Comparison of ENCODE assay signal across 16 mouse cellular contexts in genomic region chr1:64134439-64134838, GRCm38 (mm10).
"Had no signal": no experiment of that assay in that cellular context is flagged by ENCODE, and none has a peak within 500 bp of the region (broad histone marks: within the 10 kb centered on the region; RNA-seq: fewer than 3 reads in every experiment).

No protein-coding gene starts in this region.

- H3K4me1 ChIP-seq: lung, embryonic 15.5 days; midbrain, embryonic 12.5 days; midbrain, embryonic 15.5 days; neural tube, embryonic 12.5 days; stomach, embryonic 15.5 days had no signal

- H3K9me3 ChIP-seq: lung, embryonic 15.5 days; megakaryocyte, embryonic 14.5 days; midbrain, embryonic 12.5 days; midbrain, embryonic 15.5 days; neural tube, embryonic 12.5 days; stomach, embryonic 15.5 days had no signal

- H3K9ac ChIP-seq: liver, postnatal 0 days; lung, embryonic 15.5 days; midbrain, embryonic 12.5 days; midbrain, embryonic 15.5 days; neural tube, embryonic 12.5 days; stomach, embryonic 15.5 days had no signal

- ATAC-seq: liver, postnatal 0 days; lung, postnatal 0 days; midbrain, embryonic 15.5 days had no signal

- H3K27me3 ChIP-seq: lung, embryonic 15.5 days; midbrain, embryonic 12.5 days; midbrain, embryonic 15.5 days; neural tube, embryonic 12.5 days; stomach, embryonic 15.5 days had no signal

- H3K4me3 ChIP-seq: lung, embryonic 15.5 days; megakaryocyte, embryonic 14.5 days; midbrain, embryonic 12.5 days; midbrain, embryonic 15.5 days; neural tube, embryonic 12.5 days; stomach, embryonic 15.5 days had no signal

- H3K4me2 ChIP-seq: lung, embryonic 15.5 days; midbrain, embryonic 12.5 days; midbrain, embryonic 15.5 days; neural tube, embryonic 12.5 days; stomach, embryonic 15.5 days had no signal

- H3K36me3 ChIP-seq: lung, embryonic 15.5 days; midbrain, embryonic 12.5 days; midbrain, embryonic 15.5 days; neural tube, embryonic 12.5 days; stomach, embryonic 15.5 days had no signal

- DNase-seq: liver, postnatal 0 days; lung, adult 2 months; lung, postnatal 14 days; lung, postnatal 36 days; right cerebral cortex, postnatal 14 days; thymus, postnatal 14 days; thymus, postnatal 36 days had no signal

- H3K27ac ChIP-seq: lung, embryonic 15.5 days; macrophage; midbrain, embryonic 12.5 days; midbrain, embryonic 15.5 days; neural tube, embryonic 12.5 days; stomach, embryonic 15.5 days; stomach, postnatal 0 days had no signal
